Mouse (Mus musculus) thymus, postnatal 4 days (tissue): Measurements from ENCODE around the gene Cdc42bpb.
A peak's percentile ranks its signal among the peaks of the same experiment; 100 is the strongest.

Source experiments
- DNase-seq: peaks from one replicate; pipeline ENCODE4 v3.0.0; 2021

Gene Cdc42bpb

DNA sequence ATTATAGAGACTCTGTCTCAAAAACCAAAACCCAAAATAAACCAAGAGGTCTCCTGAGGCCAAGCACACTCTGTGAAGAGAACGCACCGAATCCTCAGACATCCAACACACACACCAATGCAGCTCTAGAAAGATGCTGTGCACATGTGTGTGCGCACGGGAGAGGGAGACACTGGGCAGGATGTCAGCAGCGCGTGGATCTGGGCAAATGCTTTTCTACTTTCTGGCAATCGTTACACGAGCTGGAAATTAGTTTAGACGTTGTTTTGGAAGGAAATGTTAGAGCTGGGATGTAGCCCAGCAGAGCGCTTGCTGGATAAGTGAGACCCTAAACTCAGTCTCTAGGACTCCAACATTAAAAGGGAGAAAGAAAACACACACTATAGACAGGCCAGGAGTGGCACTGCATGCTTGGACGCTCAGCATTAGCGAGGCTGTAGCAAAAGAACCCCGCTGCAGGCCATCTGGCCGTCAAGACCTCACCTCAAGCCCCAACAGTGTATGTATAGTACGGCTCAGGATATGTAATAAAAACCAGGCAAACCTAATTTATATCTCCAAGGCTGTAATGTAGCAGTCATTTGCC lies 44.4 kb downstream of the Cdc42bpb start:
- no peak for DNase-seq

GRCm38 (mm10) chr12:111332443-111332842 lies 45.1 kb downstream of the Cdc42bpb start:
- DNase-seq, result no peak

GRCm38 (mm10) chr12:111331573-111331972 lies 45.9 kb downstream of the Cdc42bpb start:
- no peak for DNase-seq

GRCm38 (mm10) chr12:111329281-111329680 lies 48.2 kb downstream of the Cdc42bpb start:
- no peak for DNase-seq

DNA sequence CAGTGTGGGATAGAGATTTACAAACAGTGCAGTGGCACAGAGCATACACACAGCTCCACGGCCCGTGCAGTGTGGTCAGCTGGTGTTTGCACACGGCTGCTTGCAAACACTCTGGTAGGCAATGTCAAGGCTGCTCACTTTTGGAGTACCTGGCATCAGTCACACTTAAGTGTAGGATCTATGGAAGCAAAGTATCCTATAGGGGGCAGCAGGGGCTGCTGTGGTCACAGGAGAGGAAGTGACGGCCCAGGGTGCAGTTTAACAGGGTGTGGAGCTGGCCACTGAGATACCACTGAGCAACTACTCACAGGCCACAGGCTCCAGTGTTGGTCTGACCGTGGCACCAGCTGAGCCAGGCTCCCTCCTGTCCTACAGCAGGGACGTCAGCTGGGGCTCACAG lies 49.2 kb downstream of the Cdc42bpb start:
- no peak for DNase-seq

DNA sequence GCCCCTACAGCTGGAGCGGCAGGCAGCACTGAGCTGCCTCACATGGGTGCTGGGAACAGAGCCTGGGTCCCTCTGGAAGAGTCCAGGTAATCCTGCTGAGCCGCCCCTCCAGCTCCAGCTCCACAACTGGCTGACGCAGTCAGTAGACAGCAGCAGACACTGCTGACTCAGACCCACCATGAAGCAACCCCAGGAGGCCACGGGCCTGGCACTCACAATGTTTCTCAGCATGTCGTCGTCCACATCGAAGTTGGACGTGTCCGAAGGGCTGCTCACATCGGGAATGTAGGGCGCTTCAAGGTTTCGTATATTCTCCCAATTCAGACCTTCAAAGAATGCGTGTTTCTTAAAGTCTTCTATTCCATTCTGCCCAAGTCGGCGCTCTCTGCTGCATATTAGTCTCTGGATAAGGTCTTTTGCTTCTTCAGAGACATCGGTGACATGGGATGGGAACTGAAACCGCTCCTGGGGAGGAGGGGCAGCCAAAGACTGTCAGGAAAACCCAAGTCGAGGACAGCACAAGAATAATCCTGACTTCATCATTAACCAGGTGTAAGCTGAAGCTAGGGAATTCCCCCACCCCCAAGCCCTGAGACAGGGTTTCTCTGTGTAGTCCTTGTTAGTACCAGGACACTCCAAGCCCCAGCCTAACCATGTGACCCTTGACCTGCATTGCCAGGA lies 51.6 kb downstream of the Cdc42bpb start:
- no peak for DNase-seq

GRCm38 (mm10) chr12:111324949-111325348 lies 52.6 kb downstream of the Cdc42bpb start:
- DNase-seq, result no peak

- DNase-seq, result no peak
Observed at GRCm38 (mm10) chr12:111324536-111324935, 53.0 kb downstream of the Cdc42bpb start.

DNA sequence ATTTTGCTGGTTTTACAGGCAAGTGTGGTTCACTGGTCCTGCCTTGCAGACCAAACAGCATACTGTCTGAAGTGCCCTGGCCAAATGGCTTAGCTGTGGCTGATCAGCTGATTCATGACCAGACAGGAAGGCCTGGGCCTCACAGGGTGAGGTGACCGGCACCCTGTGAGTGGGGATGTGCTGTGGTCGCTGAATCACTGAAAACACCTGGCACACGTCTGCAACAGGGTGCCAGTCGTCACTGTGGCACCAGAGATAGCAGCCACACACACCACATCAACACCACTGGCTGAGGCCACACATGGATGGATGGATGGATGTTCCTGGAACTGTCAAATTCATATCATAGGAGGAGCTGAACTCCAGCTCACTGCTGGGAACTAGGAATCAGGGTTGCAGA lies 54.1 kb downstream of the Cdc42bpb start:
- no peak for DNase-seq

GRCm38 (mm10) chr12:111321832-111322231 lies 55.7 kb downstream of the Cdc42bpb start:
- no peak for DNase-seq

DNA sequence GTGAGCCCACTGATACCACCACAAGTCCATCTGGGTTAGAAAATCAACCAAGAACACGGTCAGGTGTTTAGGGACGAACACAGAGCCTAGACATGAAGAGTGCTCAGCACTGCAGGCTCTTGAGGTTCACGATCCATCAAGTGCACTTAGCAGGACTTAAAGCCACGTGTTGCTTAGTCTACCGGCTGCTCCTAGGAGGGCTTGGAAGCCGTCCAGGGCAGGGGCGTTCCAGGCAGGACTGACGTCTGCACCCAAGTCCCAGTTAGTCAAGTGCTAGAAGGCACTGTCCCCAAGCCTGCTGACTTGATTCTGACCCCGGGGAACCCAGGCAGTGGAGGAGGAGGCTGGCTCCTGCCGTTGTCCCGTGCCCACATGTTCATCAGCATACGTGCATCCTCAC lies 57.0 kb downstream of the Cdc42bpb start:
- DNase-seq, result no peak

GRCm38 (mm10) chr12:111317694-111318093 lies 59.8 kb downstream of the Cdc42bpb start:
- DNase-seq, result no peak

DNA sequence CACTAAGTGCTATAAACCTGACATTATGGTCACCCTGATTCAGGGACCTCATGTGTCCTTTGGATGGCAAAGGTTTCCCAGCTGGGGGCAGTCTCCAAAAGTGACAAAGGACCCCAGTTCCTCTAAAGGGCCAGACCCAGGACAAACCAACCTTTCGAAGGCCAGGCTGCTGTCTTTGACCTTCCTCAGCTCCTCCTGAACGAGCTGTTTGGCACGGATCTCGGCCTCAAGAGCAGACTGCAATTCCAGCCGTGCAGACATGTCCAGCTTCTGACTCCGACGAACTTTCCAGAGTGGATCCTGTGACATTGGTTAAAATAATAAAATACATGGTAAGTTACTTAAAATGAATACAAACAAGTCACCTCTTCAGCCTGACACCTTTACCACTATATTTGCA lies 63.2 kb downstream of the Cdc42bpb start:
- DNase-seq, result no peak

DNA sequence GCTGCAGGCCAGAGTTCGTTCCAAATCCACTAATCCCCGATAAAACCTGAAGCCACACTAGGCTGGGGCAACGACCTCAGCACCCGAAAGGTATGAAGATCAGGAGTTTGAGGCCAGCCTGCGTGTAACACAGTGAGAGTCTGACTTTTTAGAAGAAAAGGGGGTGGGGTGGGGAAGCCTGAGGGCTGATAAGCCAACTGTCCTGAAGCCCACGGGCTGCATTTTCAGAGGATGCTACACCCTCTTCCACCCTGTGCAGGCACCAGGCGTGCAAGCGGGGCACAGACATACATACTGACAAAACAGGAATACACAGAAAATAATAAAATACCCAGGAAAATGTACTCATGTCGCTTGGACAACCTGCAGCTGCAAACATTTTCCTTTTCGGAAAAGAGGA lies 65.7 kb downstream of the Cdc42bpb start:
- DNase-seq, result no peak

- no peak for DNase-seq
Observed at GRCm38 (mm10) chr12:111309931-111310330, 67.6 kb downstream of the Cdc42bpb start.

DNA sequence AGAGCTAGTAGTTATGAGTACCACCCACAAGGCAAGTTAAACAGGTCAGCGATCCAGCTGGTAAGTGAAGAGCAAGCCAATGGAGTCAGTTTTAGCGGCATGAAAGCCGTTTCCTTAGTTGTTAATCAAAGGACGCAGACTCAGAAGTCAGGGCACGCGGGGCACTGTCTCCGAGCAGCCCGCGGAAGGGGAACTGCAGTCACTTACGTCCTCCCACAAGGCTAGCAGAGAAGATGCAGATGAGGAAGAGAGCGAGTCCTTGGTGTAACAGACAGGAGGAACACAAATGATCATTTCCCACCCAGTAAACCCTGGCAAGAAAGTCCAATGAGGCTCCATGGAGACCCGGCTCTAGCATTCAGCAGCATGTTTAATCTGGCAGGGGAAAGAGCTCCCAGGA lies 68.3 kb downstream of the Cdc42bpb start:
- DNase-seq, result peak; percentile 37

DNA sequence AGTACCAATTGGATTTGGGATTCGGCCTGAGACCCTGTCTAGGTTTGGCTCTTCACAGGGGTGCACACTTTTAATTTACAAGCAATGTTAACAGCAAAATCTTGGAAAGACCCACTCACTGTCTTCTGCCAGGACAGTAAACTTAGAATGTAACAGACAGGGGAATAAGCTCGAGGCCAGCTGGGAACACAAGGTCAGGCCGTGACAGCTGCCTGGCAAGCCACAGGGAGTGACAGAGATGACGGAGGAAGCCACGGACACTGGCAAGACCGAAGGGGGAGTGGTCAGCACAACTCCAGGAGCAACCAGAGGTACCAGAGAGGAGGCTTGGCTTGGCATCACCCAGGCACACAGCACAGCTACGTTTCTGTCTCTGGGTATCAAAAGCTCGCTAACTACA lies 70.7 kb downstream of the Cdc42bpb start:
- no peak for DNase-seq

DNA sequence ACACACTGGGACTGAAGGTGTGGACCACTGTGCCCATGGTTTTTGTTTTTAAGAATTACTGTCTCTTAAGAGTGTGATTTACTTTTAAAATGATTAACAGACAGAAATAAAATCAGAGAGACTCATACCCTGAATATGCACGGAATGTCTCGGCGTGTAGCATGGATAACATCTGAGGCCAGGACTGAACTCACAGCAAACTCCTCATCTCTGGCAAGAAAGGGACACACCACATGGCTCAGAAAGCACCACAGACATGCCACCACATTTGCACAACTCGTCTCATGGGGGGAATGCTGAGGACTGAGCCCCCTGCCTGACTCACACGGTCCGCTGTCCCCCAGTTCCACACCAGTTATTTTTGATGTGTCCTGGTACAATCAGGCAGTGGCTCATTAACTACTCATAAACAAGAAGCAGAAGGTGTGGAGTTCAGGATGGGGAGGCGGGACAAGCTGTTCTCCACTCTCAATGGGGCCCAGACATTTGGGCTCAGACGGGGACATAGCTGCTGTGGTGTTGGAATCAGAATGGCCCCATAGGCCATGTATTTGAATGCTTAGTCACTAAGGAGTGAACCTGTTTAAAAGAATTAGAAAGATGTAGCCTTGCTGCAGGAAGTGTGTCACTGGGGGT lies 73.7 kb downstream of the Cdc42bpb start:
- no peak for DNase-seq

GRCm38 (mm10) chr12:111302018-111302345 lies 75.5 kb downstream of the Cdc42bpb start:
- no peak for DNase-seq

DNA sequence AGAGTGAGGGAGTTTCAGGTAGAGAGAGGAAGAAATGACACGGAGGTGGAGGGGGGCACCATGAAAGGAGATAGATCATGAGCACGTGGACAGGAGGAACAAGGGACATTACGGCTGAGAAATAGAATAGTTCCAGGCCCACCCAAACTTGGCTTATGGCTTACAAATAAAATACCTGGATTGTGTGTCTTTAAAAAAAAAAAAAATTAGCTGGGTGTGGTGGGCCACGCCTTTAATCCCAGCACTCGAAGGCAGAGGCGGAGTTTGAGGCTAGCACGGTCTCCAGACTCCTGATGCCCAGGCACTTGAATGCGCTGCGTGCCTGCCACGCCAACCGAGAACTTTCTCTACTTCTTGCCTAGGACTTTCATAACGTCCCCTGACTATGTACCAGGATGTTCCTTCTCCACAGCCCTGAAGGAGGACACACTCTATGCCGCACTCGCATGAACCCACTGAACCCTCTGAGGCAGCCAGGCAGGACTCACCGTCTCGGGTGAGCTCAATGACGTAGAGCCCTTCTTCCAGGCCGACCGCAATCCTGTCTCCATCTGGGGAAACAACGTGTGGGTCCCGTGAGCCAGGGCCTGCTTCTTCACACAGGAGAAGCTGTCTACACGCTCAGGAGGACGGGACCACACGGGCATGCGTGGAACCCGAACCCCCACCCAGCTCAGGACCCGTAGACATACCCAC lies 76.0 kb downstream of the Cdc42bpb start:
- DNase-seq, result no peak

DNA sequence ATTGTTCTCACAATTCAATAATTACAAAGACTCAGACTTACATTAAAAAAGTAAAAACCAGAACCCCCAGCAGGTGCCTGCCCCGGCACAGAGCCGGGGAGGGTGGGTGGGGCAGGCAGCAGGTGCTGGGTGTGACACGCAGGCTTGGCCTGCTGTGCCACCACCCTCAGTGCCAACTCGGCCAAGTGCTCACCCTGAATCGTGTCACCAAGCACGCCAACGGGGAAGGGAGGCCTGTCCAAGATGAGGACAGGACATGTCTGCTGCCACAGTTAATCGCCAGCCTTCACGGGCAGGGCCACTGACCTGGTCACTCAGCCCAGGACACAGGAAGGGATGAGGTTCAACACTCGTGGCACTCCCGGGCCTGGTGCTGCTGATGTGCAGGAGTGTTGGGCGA lies 84.5 kb downstream of the Cdc42bpb start:
- DNase-seq, result no peak

GRCm38 (mm10) chr12:111284532-111284931 lies 93.0 kb downstream of the Cdc42bpb start:
- DNase-seq, result no peak

DNA sequence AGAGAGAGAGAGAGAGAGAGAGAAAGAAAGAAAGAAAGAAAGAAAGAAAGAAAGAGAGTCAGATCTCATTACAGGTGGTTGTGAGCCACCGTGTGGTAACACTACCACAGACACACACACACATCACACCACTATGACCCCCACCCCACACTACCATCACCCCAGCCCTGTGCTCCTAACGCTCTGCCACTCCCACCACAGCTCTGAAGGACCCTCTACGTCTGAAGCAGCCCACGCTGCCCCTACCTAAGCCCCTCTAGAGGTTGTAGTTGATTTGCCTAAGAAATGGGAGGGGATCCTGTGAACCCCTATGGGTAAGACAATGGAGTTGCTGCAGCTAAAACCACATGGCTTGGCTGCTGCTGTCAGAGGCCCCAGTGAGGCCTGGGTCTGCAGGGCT lies 93.9 kb downstream of the Cdc42bpb start:
- no peak for DNase-seq

DNA sequence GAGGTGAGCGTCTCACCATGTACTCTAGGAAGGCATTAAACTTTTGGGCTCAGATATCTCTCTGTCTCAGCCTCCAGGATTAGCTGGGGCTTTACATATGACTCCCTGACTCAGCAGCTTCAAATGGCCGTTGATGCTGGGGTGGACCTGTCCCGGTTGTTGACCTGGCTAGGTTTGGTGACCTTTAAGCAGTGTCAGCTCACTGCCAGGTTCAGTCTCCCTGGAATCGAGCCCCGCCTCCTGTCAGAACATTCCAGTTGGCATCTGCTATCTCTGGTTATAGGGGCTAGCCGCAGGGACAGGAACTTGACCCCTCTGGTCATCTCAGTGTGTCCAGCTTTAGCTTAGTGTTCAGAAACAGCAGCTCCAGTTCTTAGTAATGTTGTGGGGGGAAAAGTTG lies 101.1 kb downstream of the Cdc42bpb start:
- no peak for DNase-seq
